Mouse (Mus musculus): Measurements from ENCODE around the gene Atp5f1.

- TF ChIP-seq POLR2A (IDR thresholded peaks at IDR 0.05; ENCODE audit: control insufficient read depth in 1 of 2, insufficient read depth in 1 of 2, low read depth in 1 of 2, low read length in 2 of 2, poor library complexity in 1 of 2) = no peak
- TF ChIP-seq CTCF (IDR thresholded peaks at IDR 0.05 in 2 of 3, conservative IDR thresholded peaks at IDR 0.05 in 1 of 3; ENCODE audit: control insufficient read depth in 1 of 3, insufficient read depth in 1 of 3, low read depth in 2 of 3, low read length in 3 of 3, poor library complexity in 1 of 3, severe bottlenecking in 1 of 3) = no peak
- TF ChIP-seq USF1 (IDR thresholded peaks at IDR 0.05; ENCODE audit: low read depth, low read length) = no peak
- no peak for TF ChIP-seq RCOR1 (IDR thresholded peaks at IDR 0.05; ENCODE audit: low read depth, low read length)
- TF ChIP-seq ELF1 (IDR thresholded peaks at IDR 0.05; ENCODE audit: low read depth, low read length) = no peak
- TF ChIP-seq EP300 (IDR thresholded peaks at IDR 0.05; ENCODE audit: low read depth in 1 of 2, low read length in 2 of 2) = no peak
- no peak for TF ChIP-seq MAZ (IDR thresholded peaks at IDR 0.05; ENCODE audit: low read depth, low read length)
- no peak for TF ChIP-seq ZNF384 (IDR thresholded peaks at IDR 0.05; ENCODE audit: low read depth, low read length)
- no peak for TF ChIP-seq TAL1 (IDR thresholded peaks at IDR 0.05; ENCODE audit: low read length)
- no peak for TF ChIP-seq MAFK (IDR thresholded peaks at IDR 0.05; ENCODE audit: borderline replicate concordance, low read depth, low read length)
- TF ChIP-seq USF2 (IDR thresholded peaks at IDR 0.05; ENCODE audit: borderline replicate concordance in 1 of 2, insufficient read depth in 1 of 2, low read depth in 1 of 2, low read length in 2 of 2) = no peak
These were observed 63.1 kb downstream of the Atp5f1 start for GRCm38 (mm10) chr3:105896811-105897210.

All from MEL (cell line).